Mouse (Mus musculus): ENCODE measurements at regions not wholly inside any gene's neighbourhood (a gene's known extent, or its start where the extent isn't known, plus 50 kb on each side); places are given as distances from the start of the nearest gene placed in this dataset.

DNA sequence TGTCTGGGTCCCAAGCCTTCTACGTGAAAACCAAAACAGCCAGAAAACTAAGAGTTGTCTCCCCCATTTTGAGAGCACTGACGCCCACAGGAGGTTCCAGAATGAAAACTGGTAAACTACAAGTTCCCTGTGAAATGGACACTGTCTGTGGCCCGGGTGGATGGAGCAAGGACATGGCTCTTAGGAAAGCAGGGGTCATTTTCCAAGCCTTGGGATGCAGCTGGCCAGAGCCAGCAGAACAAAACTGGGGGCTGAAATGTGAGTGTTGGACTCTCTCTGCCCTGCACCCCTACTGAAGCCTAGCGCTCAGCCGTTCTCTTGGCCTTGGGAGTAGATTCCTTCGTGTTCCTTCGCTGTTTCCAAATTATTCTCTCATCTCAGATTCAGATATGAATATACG, 184.7 kb upstream of the Dapk1 start:
- in situ Hi-C loops (cut with MboI; ENCODE audit: low pct_unique_long_range_greater_than_20kb in 1 of 2, low sequenced_read_pairs in 2 of 2, unreplicated experiment in 1 of 2), result no loop called here

DNA sequence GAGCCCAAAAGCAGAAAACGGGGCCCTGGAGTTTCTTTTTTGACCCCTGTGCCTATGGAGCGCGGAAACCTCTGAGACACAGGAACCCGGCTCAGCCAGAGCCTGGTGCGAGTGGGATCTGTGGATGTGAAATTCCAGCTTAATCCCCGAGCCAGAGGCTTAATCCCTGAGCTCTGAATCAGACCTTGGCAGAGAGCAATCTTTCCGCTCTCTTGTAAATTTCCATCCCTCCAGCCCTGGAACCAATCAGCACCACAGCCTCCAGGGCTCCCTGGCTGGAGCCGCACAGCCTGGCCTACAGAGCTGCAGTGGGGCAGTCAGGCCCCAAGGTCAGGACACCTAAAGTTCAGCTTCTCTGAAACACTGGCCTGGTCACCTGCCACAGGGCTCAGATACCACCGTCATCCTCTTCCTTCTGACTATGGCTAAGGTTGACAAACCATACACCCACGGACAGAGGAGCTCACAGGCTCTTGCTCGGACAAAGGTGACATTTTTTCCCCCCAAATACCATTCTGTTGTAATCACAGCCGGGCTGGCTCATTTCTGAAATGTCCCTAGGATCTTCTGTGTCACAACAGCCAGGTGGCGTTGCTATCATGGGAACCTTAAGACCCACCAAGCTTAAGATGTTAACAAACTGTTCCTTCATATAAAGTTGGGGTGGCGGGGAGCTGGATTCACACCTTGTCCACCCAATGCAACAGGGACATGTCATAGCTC, 184.2 kb upstream of the Dapk1 start:
- in situ Hi-C loops (cut with MboI; ENCODE audit: low pct_unique_long_range_greater_than_20kb in 1 of 2, low sequenced_read_pairs in 2 of 2, unreplicated experiment in 1 of 2), result no loop called here

DNA sequence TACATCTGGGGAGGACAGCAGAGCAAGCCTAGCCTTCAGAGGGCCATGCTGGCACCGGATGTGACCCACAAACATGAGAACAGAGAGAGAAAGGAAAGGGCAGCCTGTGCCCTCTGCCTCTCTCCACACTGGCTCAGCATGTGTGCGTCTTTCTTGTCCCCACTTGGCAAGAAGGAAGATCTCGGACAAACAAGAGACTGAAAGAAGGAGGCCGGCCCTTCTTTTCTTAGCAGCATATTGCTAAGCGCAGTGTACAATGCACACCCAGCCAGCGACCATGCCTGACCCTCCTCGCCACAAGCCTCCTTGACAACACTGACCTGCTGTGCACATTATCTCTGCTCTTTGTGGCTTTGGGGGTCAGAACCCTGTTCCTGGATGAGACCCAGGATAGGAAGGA, 181.4 kb upstream of the Dapk1 start:
- in situ Hi-C loops (cut with MboI; ENCODE audit: low pct_unique_long_range_greater_than_20kb in 1 of 2, low sequenced_read_pairs in 2 of 2, unreplicated experiment in 1 of 2), result no loop called here

DNA sequence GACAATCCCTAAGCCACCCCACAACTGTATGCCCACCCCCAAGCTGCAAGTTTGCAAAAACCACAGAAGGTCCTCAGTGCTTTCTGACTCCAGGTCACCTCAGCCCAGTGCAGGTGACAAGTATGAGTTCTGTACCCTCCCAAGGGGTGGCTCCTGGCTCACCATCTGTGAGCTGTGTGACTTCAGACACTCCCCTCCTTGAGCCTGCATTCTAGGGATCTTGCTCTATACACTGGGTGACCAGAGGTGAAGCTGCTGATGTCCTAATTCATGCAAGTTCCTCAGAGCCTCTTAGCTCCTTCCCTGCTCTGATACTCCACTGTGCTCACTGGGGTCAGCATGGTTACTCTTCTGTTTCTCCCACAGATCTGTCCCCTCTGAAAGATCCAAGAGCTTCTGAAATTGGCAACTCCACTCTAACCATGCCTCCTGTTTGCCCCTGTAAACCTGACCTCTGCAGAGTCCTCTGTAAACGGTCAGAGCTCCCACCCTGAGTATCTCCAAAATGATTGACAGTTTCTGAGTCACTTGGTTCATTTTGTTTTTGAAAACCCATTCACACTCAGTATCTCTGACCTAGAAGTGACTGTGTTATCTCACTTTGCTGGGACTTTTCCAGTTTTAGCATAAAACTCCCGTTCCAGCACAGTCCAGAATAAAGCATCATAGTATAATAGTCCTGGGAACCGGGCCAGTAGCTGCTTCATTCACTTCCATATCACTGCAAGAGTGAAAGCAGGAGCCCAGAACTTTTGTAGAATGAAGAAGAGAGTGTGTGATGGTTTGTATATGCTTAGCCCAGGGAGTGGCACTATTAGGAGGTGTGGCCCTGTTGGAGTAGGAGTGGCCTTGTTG, 180.7 kb upstream of the Dapk1 start:
- in situ Hi-C loops (cut with MboI; ENCODE audit: low pct_unique_long_range_greater_than_20kb in 1 of 2, low sequenced_read_pairs in 2 of 2, unreplicated experiment in 1 of 2), result no loop called here

DNA sequence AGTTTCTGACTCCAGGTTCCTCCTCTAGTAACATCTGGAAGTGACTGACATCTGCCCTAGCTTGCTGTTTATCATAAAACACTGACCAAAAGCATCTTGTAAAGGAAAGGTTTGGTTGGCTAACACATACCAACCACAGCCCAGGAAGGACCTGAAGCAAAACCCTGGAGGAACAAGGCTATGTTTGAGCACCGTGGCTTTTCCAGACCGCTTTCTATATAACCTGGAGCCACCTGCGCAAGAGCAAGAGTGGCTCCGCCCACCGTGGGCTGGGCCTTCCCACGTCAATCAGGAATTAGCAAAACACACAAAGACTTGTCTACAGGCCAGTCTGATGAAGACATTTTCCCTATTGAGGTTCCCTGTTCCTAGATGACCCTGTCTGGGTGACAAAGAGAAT, 177.5 kb upstream of the Dapk1 start:
- in situ Hi-C loops (cut with MboI; ENCODE audit: low pct_unique_long_range_greater_than_20kb in 1 of 2, low sequenced_read_pairs in 2 of 2, unreplicated experiment in 1 of 2), result no loop called here

DNA sequence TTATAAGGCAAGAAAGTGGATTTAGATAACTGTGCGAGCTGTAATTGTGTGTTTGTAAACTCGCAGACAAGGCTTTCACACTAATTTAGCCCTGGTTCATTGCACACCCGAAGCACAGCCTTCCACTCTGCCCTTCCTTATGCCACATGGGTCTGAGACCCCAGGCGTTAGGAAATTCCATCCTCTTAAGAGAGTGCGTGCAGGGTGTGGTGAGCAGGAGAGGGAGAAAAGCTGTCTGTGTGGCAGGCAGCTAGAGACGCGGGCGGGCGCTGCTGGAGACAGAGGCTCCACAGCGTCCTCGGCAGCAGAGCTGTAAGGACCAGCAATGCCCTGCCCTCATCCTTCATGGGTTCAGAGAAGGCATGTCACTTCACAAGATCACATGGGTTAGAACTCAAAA, 176.6 kb upstream of the Dapk1 start:
- in situ Hi-C loops (cut with MboI; ENCODE audit: low pct_unique_long_range_greater_than_20kb in 1 of 2, low sequenced_read_pairs in 2 of 2, unreplicated experiment in 1 of 2), result no loop called here

DNA sequence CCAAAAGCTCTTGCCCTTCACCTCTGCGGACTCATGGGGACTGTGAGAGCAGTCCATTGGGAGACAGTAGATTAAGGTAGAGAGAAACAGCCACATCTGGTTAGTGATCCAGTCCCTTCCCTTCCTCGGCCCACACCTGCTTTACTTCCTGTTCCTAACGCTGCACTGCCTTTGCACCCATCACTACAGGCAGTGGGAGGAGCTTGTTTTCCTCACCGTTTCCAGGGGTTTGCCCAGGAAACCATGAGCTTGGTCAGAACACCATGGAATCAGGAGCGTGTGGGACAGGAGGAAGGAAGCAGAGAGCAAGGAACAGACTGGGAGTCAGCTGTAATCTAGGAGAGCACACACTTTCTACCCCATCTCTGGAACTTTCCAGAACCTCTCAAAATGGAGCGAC, 176.2 kb upstream of the Dapk1 start:
- in situ Hi-C loops (cut with MboI; ENCODE audit: low pct_unique_long_range_greater_than_20kb in 1 of 2, low sequenced_read_pairs in 2 of 2, unreplicated experiment in 1 of 2), result no loop called here

DNA sequence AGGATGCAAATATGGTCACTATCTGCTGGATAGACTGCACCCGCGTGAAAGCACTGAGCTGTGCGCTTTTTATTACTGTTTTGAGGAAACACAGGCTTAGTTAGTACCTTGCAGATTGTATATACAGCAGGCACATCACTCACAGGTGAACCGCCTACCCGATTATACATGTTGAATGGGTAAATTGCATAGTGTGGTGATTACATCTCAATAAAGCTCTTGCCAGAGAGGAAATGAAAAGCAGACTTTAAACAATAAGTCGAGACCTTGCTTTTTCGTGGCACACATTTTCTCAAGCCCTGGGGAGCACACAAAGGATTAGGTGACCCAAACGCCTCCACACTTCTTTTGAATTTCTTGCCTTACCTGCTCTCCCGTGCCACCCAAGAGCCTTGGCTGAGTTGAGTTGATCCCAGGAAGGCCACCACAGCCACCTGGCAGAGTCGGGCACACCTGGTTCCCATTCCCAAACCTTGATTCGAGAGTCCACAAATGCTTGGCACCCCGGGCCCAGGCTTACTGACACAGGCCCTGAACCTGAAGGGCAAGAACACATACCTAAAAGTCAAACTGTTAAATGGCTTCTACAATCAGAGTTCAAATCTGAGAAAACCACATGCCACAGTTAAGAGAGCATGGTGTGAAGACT, 175.4 kb upstream of the Dapk1 start:
- in situ Hi-C loops (cut with MboI; ENCODE audit: low pct_unique_long_range_greater_than_20kb in 1 of 2, low sequenced_read_pairs in 2 of 2, unreplicated experiment in 1 of 2), result no loop called here

DNA sequence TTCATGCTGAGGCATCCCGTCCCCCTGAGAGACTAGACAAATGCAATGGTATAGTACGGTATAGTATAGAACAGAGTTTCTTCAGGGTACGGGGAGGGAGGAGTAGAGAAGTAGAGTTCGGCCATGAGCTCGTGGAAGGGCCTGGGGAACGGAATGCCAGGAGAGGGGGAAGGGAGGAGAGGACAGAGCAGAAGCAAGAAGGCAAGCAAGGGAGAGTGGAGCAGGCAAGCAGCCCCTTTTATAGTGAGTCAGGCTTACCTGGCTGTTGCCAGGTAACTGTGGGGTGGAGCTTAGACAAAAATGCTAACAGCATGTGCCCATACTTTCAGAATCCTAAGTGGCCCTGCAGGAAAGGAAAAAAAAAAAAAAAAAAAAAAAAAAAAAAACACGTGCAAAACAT, 174.7 kb upstream of the Dapk1 start:
- in situ Hi-C loops (cut with MboI; ENCODE audit: low pct_unique_long_range_greater_than_20kb in 1 of 2, low sequenced_read_pairs in 2 of 2, unreplicated experiment in 1 of 2), result no loop called here

DNA sequence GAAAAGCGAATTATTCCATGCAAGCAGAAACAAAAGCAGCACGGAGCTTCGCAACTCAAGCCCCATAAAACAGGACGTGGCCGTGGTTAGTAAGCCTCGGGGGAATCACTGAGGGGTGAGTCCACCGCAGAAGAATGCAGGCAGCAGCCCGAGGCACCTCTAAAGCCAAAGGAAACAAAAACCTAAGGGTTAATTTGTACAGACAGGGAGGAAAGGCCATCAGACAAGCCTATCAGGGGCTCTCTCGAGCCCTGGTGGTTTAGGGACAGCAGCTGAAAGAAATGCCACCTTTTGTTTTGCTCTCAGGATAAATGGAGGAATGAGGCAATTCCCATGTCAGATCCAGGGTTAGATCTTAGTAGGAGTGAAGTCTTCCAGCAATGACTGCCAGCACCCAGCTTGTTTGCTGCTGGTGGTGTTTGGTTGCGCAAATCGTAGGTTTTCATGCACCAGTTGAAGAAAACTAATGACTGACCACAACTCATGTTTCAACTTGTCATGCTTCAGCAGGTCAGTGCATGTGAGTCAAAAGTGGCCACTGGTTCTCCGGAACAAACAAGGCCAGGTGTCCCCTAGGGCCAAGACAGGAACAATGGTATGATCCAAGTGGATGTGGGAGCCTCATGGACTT, 173.9 kb upstream of the Dapk1 start:
- in situ Hi-C loops (cut with MboI; ENCODE audit: low pct_unique_long_range_greater_than_20kb in 1 of 2, low sequenced_read_pairs in 2 of 2, unreplicated experiment in 1 of 2), result no loop called here

DNA sequence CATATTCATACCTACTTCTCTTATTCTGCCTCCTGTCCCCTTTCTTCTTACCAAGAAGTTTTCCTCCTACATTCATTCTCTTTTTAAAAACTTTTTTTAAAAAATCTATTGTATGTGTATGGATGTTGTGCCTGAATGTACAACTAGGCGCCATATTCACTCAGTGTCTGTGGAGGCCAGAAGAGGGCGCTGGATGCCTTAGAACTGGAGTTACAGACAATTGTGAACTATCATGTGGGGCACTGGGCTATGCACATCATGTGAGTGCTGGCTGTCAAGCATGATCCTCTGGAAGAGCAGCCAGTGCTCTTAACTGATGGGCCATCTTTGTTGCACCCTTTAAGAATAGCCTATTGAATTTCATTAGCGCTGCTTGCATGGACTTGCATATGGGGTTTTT, 172.6 kb upstream of the Dapk1 start:
- in situ Hi-C loops (cut with MboI; ENCODE audit: low pct_unique_long_range_greater_than_20kb in 1 of 2, low sequenced_read_pairs in 2 of 2, unreplicated experiment in 1 of 2), result no loop called here

DNA sequence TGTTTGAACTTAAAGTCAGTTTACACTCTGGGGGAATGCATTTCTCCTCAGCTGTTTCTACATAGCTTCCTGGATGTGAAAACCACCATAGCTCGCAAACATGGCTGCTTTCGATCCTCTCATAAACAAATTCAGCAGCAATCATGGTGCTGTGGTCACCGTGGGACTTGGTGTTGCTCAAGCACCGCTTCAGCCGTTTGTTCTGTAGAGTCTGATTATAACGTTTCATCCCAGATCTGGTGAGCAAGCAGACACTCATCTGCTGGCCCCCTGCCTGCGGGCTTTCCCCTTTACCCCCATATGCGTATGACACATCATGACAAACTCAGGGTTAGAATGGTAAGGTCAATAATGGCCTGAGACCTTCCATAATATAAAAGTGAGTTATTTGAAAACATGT, 170.3 kb upstream of the Dapk1 start:
- in situ Hi-C loops (cut with MboI; ENCODE audit: low pct_unique_long_range_greater_than_20kb in 1 of 2, low sequenced_read_pairs in 2 of 2, unreplicated experiment in 1 of 2), result no loop called here

DNA sequence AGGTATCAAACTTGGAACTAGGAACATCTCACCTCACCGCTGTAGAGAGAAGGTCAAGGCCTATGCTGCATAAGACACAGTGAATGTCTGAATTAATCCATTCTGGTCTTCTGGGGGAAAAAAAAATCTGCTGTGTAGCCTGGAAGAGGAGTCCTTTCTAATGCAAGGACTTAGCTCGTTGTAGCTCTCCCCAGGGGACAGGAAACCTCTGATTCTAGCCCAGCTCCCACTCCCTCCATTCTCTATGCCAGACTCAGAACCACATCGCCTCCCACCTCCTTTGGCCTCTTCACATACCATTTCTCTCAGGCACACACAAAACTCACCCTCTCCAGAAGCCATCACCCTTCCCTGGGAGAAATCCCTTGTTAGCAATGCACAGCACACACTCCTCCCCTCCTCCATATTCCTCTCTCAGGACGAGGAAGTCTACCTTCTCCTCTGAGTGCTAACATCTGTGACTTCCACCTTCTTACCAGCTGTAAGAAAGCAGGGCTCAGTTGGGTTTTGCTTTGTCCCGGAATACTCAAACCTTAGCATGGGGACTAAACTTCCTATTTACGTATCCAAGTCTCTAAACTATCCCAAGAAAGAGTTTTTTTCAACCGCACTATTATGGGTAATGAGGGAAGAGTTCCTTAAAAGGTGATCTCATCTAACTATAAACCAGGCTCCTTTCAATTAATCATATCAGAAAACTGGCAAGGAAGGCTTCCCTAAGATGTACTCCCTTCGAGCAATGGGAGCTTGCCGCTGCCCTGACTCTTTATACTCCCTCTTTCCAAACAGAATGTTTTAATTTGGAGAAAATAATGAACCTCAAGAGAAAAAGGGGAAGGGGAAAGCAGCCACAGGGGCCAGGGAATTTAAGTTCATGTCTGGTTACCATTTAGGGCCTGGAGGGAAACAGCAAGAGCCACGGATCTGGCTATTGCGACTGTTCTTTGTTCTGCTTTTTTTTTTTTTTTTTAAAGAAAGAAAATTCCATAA, 167.2 kb upstream of the Dapk1 start:
- in situ Hi-C loops (cut with MboI; ENCODE audit: low pct_unique_long_range_greater_than_20kb in 1 of 2, low sequenced_read_pairs in 2 of 2, unreplicated experiment in 1 of 2), result no loop called here

DNA sequence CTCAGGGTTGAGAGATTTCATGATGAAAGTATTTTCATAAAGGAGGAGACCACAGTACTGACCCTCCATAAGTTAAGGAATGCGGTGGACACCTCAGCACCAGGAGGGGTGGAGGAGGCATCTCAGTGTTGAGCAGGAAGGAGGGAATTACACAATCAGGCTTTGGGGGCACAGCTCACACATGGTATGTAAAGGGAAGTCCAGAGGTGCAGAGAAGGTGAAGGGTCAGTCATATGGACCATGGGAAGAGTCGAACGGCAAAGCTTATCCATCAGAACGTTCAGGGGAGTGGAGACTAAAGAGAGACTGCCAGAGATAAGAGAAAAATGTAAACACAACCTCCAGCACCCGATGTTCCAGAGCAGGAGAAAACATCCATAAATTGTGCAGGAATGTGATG, 166.4 kb upstream of the Dapk1 start:
- in situ Hi-C loops (cut with MboI; ENCODE audit: low pct_unique_long_range_greater_than_20kb in 1 of 2, low sequenced_read_pairs in 2 of 2, unreplicated experiment in 1 of 2), result no loop called here

DNA sequence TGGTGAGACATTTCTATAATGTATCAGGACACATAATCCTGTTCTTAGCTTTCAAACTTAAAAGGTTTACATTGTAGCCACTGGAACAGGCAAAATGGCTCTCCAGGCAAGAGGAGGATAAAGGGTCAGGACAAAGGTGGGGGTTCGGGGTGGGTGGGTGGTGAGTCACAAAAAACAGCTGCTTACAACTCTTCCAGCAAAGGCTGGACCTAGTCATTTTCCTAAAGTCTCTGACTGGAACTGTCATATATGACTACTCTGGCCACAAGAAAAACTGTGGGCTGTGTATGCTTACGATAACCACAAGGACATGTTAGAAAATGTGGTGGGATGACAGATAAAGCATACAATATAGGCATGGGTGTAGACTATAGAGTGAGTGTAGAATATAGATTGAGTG, 163.6 kb upstream of the Dapk1 start:
- in situ Hi-C loops (cut with MboI; ENCODE audit: low pct_unique_long_range_greater_than_20kb in 1 of 2, low sequenced_read_pairs in 2 of 2, unreplicated experiment in 1 of 2), result no loop called here

DNA sequence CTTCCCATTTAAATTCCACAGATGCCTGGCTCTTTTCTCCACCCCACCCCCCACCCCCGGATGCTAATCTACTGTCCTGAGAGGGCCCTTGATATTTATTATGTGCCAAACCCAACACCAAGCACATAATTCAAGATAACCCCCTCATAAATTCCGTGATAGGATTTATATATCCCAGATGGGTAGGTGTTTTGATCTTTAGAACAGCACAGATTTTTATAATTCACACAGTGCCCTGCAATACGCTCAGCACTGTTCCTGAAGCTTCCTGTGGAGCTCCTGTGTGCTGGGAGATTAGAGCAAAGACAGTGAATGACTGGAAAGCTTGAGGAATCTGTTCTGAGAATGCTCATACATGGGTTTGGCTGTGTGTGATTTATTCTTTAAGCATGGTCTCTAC, 161.2 kb upstream of the Dapk1 start:
- in situ Hi-C loops (cut with MboI; ENCODE audit: low pct_unique_long_range_greater_than_20kb in 1 of 2, low sequenced_read_pairs in 2 of 2, unreplicated experiment in 1 of 2), result no loop called here

DNA sequence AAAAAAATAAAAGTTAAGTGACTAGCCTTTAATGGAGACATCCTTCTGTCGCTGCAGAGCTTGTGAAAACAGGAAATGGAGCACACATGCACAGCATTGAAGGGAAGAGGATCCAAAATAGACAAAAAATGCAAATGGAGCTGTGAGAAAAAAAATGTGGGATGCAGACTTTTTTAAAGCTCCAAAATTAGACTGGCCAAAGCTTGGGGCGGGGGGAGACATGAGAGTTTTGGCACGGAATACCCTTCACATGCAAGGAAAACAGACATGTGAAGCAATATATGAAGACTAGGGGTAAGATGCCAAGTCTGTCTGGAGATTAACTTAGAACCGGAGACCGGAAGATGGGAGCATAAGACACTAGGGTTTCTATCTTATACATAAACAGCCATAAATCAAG, 156.6 kb upstream of the Dapk1 start:
- in situ Hi-C loops (cut with MboI; ENCODE audit: low pct_unique_long_range_greater_than_20kb in 1 of 2, low sequenced_read_pairs in 2 of 2, unreplicated experiment in 1 of 2), result no loop called here

DNA sequence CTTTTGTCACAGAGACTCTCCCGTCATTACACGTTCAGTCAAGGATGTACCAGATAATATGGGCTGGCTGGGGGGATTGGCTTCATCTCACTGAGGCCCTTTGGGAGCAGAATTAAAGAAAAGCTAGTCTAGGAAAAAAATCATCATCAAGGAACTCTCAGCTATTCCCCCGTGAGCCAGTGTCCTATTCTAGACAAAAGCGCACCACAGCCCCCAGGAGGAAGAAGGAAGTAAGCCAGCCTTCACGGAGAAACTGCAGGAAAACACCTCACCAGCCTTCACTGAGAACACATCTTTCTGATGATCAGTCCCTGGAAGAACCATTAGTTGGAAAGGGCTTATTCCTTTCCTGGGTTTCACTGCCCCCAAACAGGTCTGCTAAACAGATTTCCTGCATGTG, 154.8 kb upstream of the Dapk1 start:
- in situ Hi-C loops (cut with MboI; ENCODE audit: low pct_unique_long_range_greater_than_20kb in 1 of 2, low sequenced_read_pairs in 2 of 2, unreplicated experiment in 1 of 2), result no loop called here

Measured in mouse embryonic stem cell (cell line).